Mouse (Mus musculus) lung, adult 2 months (tissue): ENCODE measurements around the gene Tm7sf2. TPM values are rescaled to one million over a fixed set of nuclear protein-coding genes. Genes with fewer than 3 reads are reported as not detected.
"Not testable (repeated sequence)": the region's sequence is repeated elsewhere in the genome, so short reads cannot be mapped to it uniquely, and the experiment has no call there.

Experiments used
- DNase-seq: peaks from one replicate; pipeline ENCODE4 v3.0.0; 2022
- H3K4me1 ChIP-seq: fragments of 200-500 bp; 2 replicates; pipeline ENCODE4 v1.6.1; 2011; ENCODE audit warnings: low read length; ENCODE audit not compliant: control insufficient read depth, insufficient read depth
- H3K4me3 ChIP-seq: fragments of 200-500 bp; replicated peaks from 2 replicates; pipeline ENCODE3; 2011; ENCODE audit warnings: low read depth, mild to moderate bottlenecking, control low read depth, low read length; ENCODE audit errors: extremely low read depth
- CTCF ChIP-seq: fragments of 200-500 bp; IDR thresholded peaks from 2 replicates; pipeline ENCODE4 v1.5.1; 2011; ENCODE audit warnings: mild to moderate bottlenecking, low read length, control low read depth; ENCODE audit not compliant: insufficient read depth
- POLR2A ChIP-seq: fragments of 200-500 bp; IDR thresholded peaks from 2 replicates; pipeline ENCODE4 v1.6.1; 2011; ENCODE audit warnings: low read depth, mild to moderate bottlenecking, control low read depth, low read length, borderline replicate concordance; ENCODE audit errors: extremely low read depth
- WGBS: fragments of 180-500 bp; shearing (Covaris S2); methylation state at CpG from one replicate; pipeline ENCODE4 v1.1.7; 2018; 5-methylcytosine and 5-hydroxymethylcytosine counted together
- polyA plus RNA-seq: library from polyadenylated mRNA; depleted of rRNA; stranded (reverse); fragments of >200 nt; gene quantifications from 2 replicates; pipeline ENCODE4 v1.2.3, GENCODE M21; 2012

Gene Tm7sf2
- polyA plus RNA-seq, 1 experiment: 36.5 TPM

DNA sequence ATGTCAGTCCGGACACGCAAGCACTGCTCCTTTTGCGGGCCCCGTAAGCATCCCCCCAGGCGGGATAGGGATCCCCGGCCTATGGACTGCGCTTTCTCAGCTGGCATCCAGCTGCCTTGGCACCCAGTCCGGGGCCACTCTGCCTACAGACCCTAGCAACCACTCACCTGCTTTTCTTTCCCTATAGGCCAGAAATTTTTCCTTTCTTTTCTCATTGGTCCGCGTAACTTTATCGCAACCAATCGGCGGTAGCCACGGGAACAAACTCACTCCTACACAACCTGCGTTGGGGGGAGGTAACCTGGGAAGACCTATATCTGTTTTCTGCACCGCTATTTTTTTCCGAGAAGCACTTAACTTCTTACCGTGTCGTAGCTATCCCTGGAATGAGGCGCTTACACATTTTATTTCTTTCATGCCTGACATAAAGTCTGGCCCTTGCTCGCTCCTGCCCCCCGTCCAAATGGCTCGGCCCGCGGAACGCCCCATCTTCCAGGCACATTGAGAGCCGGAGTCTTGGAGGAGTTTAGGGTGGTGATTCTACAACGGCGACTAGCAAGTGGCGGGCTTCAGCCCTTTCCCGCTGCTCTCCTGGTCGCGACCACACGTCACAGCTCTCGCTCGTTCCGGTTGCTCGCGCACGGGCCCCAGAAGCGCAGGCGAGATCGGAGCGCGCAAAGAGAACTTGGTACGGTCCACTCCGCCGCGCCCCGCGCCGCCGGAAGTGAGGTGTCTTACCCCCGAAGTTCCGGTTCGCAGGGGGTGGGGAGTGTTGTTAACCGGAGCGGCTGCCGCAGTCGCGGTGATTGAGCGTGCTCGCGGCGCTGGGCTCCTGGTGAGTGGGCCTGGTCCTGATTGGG lies 21.6 kb downstream of the Tm7sf2 start, which contains the start of gene Syvn1:
TSS of gene Syvn1 (plus strand) at position 283 of the 860 bp plus-strand sequence.
- H3K4me1 ChIP-seq: peaks cover 4% of the 10 kb centered on the region
- DNase-seq: peak; percentile 93
- TF ChIP-seq CTCF: no peak
- TF ChIP-seq POLR2A: peak; percentile 80
- under 1% methylated on average over 65 of the region's 65 CpGs for WGBS
- peak within 1 kb of the TSS; percentile 100 for H3K4me3 ChIP-seq

DNA sequence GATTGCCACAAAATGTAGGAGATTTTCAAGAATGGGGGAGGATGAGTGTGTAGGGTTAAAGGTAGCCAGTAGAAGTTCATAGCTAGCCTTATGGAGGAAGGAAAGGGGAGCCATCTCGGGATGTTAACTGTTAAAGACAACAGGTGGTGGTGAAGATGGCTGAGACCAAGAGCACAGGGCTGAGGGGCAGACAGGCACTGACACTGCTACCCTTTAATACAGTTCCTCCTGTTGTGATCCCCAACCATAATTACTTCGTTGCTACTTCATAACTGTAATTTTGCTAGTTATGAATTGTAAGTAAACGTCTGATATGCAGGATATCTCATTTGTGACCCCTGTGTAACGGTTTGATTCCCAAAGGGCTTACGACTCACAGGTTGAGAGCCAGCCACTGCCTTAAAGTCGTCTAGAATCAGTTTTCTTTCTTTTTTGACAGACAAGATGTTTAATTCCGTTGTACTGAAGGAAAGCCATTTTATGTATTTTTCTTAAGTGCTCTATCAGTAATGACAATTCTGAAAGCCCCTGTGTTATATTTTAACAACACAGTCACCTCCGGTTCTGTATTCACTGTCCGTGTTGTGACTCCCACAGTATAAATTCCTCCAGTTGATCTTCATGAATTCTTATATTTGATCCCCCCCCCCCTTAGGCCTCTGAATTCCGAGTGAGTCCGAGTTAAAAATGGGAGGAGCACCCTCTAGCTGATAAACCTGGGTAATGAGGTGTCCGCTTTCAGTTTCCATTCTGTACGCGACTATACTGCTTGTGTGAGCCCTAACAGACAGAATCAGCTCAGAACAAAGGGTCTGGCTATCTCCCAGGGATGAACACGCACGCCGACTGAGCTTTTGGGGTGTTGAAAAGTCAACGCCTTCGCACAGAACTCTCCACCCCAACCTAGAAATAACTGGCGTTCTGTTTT lies 22.5 kb downstream of the Tm7sf2 start:
- no peak for TF ChIP-seq CTCF
- TF ChIP-seq POLR2A: no peak
- Histone ChIP-seq H3K4me3 (peak overlapping the region; percentile 100), H3K4me1 (peaks cover 4% of the 10 kb centered on the region)
- WGBS: 10% methylated on average over 20 of the region's 20 CpGs
- no peak for DNase-seq

DNA sequence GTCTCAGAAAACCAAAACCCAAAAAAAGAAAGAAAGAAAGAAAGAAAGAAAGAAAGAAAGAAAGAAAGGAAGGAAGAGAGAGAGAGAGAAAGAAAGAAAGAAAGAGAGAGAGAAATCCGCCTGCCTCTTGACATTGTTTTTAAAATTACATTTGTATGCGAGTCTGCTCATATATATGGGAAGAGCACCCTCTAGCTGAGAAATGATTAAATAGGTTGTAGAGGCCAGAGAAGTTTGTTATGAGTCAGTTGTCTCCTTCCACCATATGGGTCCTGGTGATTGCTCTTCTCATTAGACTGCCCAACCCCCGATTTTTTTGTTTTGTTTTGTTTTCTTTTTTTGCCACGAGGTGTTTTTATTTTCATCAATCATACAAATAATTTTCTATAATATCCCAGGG lies 24.1 kb downstream of the Tm7sf2 start:
- not testable (repeated sequence) for H3K4me3 ChIP-seq, DNase-seq, H3K4me1 ChIP-seq
- WGBS: 29% methylated on average over 4 of the region's 4 CpGs

DNA sequence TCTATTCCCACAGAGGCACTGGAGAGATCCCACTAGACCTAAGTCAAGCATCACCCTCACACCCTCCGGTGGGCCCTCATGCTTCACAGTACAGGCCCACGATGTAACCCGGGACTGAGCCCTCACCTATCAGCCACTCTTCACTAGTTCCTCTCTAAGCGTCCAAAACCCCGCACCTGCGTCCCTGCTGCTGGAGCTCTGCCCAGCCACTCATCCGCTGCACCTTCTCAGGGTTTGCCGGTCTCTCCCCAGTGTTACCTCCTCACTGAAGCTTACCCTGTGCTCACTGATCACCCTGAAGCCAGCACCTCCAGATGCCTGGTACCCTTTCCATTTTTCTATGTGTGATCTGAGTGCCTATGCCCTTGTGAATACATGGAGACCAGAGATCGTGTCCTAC lies 25.9 kb downstream of the Tm7sf2 start:
- no peaks in the 10 kb centered on the region for H3K4me1 ChIP-seq
- no peak overlapping the region for H3K4me3 ChIP-seq
- 64% methylated on average over 9 of the region's 9 CpGs for WGBS
- TF ChIP-seq POLR2A: no peak
- TF ChIP-seq CTCF: no peak
- DNase-seq: no peak

DNA sequence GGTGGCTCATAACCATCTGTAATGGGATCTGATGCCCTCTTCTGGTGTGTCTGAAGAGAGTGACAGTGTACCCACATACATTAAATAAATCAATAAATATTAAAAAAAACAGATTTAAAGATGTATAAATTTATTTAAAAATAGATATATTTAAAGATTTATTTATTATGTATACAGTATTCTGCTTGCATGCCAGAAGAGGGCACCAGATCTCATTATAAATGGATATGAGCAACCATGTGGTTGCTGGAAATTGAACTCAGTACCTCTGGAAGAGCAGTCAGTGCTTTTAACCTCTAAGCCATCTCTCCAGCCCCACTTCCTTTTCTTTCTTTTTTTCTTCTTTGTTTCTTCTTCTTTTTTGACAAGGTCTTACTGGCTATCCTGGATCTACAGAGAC lies 28.2 kb downstream of the Tm7sf2 start:
- Histone ChIP-seq H3K4me3 (no peak overlapping the region), H3K4me1 (no peaks in the 10 kb centered on the region)
- no peak for DNase-seq
- TF ChIP-seq POLR2A (no peak), CTCF (no peak)

DNA sequence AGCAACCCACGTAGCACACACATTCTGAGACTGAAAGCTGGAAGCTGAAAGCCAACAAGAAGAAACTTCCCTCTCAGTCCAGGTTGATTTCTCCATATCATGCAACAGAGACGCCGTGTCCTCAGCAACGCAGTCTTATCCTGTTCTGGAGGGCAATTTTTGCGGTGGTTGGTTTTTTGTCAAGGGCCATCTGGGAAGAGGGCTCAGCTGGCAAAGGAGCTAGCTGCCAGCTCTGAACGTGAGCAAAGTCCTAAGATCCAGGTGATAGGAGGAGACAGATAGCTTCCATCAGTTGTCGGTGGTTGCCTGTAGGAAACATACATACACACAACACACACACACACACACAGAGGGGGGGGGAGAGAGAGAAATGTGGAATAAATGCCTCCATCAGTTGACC lies 29.8 kb downstream of the Tm7sf2 start:
- WGBS: 78% methylated on average over 7 of the region's 7 CpGs
- H3K4me3 ChIP-seq: no peak overlapping the region
- no peak for DNase-seq
- no peaks in the 10 kb centered on the region for H3K4me1 ChIP-seq
- TF ChIP-seq POLR2A: no peak
- TF ChIP-seq CTCF: no peak

DNA sequence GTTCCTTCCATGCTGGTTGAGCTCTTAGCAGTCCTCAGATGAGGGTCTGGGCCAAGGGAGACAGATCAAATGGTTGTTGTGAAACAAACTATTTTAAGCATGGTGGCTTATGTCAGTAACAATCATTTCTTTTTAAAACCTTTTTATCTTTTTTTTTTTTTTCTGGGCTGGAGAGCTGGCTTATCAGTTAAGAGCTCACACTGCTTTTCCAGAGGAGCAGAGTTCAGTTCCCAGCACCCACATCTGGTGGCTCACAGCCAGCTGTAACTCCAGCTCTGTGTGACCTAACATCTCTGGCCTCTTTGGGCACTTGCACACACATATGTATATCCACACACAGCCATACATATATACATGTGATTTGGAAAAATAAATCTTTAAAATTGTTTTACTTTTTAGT lies 30.5 kb downstream of the Tm7sf2 start:
- DNase-seq: no peak
- no peak overlapping the region for H3K4me3 ChIP-seq
- H3K4me1 ChIP-seq: no peaks in the 10 kb centered on the region
- TF ChIP-seq CTCF: no peak
- no peak for TF ChIP-seq POLR2A

DNA sequence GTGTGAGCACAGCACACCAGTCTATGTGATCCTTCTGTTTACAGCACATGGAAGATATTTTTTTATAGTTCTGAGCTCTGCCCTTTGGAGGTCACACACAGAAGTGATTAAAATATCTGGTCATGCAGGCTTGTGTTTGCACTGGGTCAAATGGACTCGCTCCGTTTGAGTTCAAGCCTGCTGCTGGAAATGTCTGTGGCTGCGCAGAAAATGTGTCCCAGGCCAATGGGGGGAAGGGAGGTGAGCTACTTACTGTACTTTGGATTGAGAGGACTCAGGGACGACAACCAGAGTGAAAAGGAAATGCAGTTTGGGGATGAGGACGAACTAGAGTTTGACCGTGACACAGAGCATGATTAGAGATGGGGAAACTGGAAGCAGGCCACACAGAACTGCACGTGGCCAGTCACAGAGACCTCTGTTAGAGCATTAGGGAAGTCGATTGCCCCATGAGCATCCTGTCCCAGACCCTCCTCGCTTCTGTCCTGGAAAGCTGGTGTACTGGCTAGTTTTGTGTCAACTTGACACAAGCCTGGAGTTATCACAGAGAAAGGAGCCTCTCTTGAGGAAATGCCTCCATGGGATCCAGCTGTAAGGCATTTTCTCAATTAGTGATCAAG lies 32.1 kb downstream of the Tm7sf2 start:
- TF ChIP-seq POLR2A (no peak), CTCF (no peak)
- no peak for DNase-seq
- no peaks in the 10 kb centered on the region for H3K4me1 ChIP-seq
- 70% methylated on average over 9 of the region's 9 CpGs for WGBS
- no peak overlapping the region for H3K4me3 ChIP-seq

DNA sequence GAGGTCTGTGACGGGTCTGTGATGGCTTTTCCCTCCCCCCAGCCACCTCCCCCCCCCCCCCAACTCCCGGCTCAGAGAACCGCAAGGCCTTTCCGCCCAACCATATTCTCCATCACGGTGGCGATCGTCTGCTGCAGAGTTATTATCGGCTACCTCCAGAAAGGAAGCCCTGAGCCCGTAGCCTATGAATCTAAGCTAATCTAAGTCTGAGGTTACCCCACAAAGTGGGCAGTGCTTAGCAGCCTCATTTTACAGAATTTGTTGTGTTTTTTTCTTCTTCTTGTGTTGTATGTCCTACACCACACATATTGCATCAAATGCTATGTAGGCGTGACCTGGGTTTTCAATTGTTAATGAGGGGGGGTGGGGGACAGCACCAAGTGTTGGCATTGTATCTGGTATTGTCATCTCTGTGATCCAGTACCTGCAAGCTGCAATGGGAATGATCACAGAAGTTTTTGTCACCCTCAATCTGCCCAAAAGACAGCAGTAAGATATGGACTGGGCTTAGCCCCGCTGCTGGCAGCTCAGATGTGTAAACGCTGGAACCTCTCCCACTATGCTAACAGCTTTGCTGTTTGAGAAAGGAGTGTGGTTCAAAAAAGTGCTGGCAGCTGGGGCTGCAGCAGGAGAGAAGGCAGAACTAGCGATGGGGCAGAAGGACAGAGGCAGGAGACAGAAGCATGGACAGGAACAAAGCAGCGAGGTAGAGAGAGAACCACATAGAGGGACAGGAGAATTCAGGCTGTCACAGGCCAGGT lies 37.5 kb downstream of the Tm7sf2 start:
- H3K4me3 ChIP-seq: no peak overlapping the region
- DNase-seq: no peak
- 72% methylated on average over 14 of the region's 14 CpGs for WGBS
- 0 out of 2 replicates have a peak, but pooled peaks cover 3% of the 10 kb centered on the region for H3K4me1 ChIP-seq
- TF ChIP-seq POLR2A (no peak), CTCF (no peak)
